Mouse (Mus musculus) layer of hippocampus, adult 6 months (tissue): ENCODE data around the gene Hdac4. TPM values are rescaled to one million over a fixed set of nuclear protein-coding genes. Genes with fewer than 3 reads are reported as not detected.

Source experiments
- long read RNA-seq, 2 experiments: library from polyadenylated mRNA; unstranded; transcript quantifications; one replicate each; pipeline ENCODE4 v2.0.0; 2019 to 2020
- polyA plus RNA-seq: library from polyadenylated mRNA; unstranded; fragments of <200 nt; fragmentation: Nextera tagmentation; gene quantifications from 2 replicates; pipeline ENCODE4 v1.2.3, GENCODE M21; 2021

Hdac4 gene
- 26.2 and 32.3 TPM in 2 replicates for polyA plus RNA-seq
- long read RNA-seq, experiment 1, partial matches to known transcripts: 15 of 37 reads
- long read RNA-seq, experiment 1, other reads (novel, unspliced or antisense): 21 of 37 reads
- long read RNA-seq, experiment 2, partial matches to known transcripts: 51 of 114 reads
- long read RNA-seq, experiment 2, other reads (novel, unspliced or antisense): 62 of 114 reads

DNA sequence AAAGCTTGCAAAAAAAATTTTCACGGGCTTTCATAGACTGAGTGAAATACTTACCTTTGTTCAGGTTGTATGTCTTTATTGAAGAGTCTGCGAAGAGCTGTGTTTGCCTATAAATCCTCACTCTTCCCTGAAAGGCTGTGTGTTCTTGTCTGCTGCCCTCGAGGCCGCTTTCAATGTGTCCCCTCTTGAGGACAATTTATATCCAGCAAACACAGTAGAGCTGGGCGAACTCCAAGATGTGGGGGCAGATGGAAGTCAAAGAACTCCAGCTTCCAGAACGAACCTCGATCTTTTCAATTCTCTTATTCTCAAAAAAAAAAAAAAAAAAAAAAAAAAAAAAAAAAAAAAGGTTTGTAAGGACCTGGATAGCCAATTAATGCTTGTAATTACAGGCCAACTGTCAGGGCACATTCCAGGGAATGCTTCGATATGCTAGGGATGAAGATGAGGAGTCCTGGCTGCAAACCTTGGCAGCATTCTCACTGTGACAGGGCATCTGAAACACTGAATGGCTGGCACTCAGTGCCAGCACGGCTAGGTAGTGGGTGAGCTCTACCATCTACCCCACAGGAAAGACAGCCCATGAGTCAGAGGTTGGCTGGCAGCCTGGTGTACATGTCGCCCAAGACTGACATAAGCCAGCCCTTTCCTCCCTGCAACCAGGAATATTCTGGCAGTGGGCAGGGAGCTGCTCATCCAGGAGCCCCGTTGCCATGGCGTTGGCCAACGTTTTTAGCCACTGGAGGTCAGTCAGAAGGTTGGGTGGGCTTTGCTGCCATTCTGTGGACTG, at the start of gene Hdac4:
Gene Hdac4 (minus strand): TSS at position 340 of the 790 bp plus-strand sequence.

